Mouse (Mus musculus) heart, postnatal 0 days (tissue): ENCODE data around the gene Gm438. TPM values are rescaled to one million over a fixed set of nuclear protein-coding genes. Genes with fewer than 3 reads are reported as not detected.
"Not testable (repeated sequence)": the region's sequence is repeated elsewhere in the genome, so short reads cannot be mapped to it uniquely, and the experiment has no call there.

Experiments used
- ATAC-seq: fragments of 200-750 bp; cut with Nextera tagmentation; 2 replicates; pipeline ENCODE4 v1.8.0; 2017; ENCODE audit warnings: low read depth, moderate number of reproducible peaks, moderate library complexity; ENCODE audit not compliant: insufficient read depth
- DNase-seq: peaks from one replicate; pipeline ENCODE4 v3.0.0-alpha.2; 2016; ENCODE audit warnings: low spot score
- H3K27ac ChIP-seq: fragments of 300-500 bp; sonication (generic); 2 replicates; pipeline ENCODE4 v1.5.1; 2014; ENCODE audit warnings: low read depth, mild to moderate bottlenecking
- H3K27me3 ChIP-seq: fragments of 300-500 bp; sonication (generic); 2 replicates; pipeline ENCODE4 v1.6.1; 2014; ENCODE audit warnings: low read length, mixed read lengths; ENCODE audit not compliant: control insufficient read depth, insufficient read depth
- H3K36me3 ChIP-seq: fragments of 300-500 bp; sonication (generic); replicated peaks from 2 replicates; pipeline ENCODE4 v1.6.1; 2014; ENCODE audit warnings: low read length, mixed read lengths; ENCODE audit not compliant: control insufficient read depth, insufficient read depth
- H3K4me1 ChIP-seq: fragments of 300-500 bp; sonication (generic); 2 replicates; pipeline ENCODE4 v1.6.1; 2014; ENCODE audit warnings: antibody characterized with exemption; ENCODE audit not compliant: control insufficient read depth, insufficient read depth
- H3K4me2 ChIP-seq: fragments of 300-500 bp; sonication (generic); 2 replicates; pipeline ENCODE4 v1.6.1; 2014; ENCODE audit warnings: low read depth, mild to moderate bottlenecking, low read length, moderate library complexity
- H3K4me3 ChIP-seq: fragments of 300-500 bp; sonication (generic); 2 replicates; pipeline ENCODE4 v1.5.1; 2014; ENCODE audit warnings: low read depth, low read length
- H3K9ac ChIP-seq: fragments of 300-500 bp; sonication (generic); replicated peaks from 2 replicates; pipeline ENCODE4 v1.6.1; 2014; ENCODE audit warnings: low read depth, low read length, mixed read lengths
- H3K9me3 ChIP-seq: fragments of 300-500 bp; sonication (generic); replicated peaks from 2 replicates; pipeline ENCODE4 v1.6.1; 2016; ENCODE audit warnings: low read length; ENCODE audit not compliant: control insufficient read depth
- CTCF ChIP-seq: IDR thresholded peaks from 2 replicates; pipeline ENCODE4 v1.5.1; 2016; ENCODE audit warnings: antibody characterized with exemption, control low read depth, low read depth
- EP300 ChIP-seq: IDR thresholded peaks from 2 replicates; pipeline ENCODE4 v1.6.1; 2016; ENCODE audit warnings: antibody characterized with exemption, low read depth
- WGBS: fragments of 180-500 bp; shearing (Covaris S2); extraction: QIAGEN DNeasy Blood & Tissue Kit; methylation state at CpG from one replicate; pipeline ENCODE4 v1.1.7; 2014; 5-methylcytosine and 5-hydroxymethylcytosine counted together
- polyA plus RNA-seq: library from polyadenylated mRNA; unstranded; fragments of >200 nt; fragmentation: Nextera tagmentation; extraction: Ambion mirVana; gene quantifications from 2 replicates; pipeline ENCODE4 v1.2.1, GENCODE M21; 2015
- total RNA-seq: library from RNA; depleted of rRNA; stranded (reverse); fragments of >200 nt; gene quantifications from 2 replicates; pipeline ENCODE4 v1.2.3, GENCODE M21; 2014; ENCODE audit warnings: low replicate concordance; rRNA removed

The Gm438 gene
- total RNA-seq: not detected in 2 replicates
- polyA plus RNA-seq: not detected in 2 replicates

- Histone ChIP-seq H3K36me3 (no peaks in the 10 kb centered on the region), H3K4me1 (no peaks in the 10 kb centered on the region), H3K9ac (no peak within 1 kb of the TSS), H3K9me3 (no peaks in the 10 kb centered on the region), H3K27me3 (no peaks in the 10 kb centered on the region), H3K4me2 (no peak within 1 kb of the TSS), H3K4me3 (no peak within 1 kb of the TSS), H3K27ac (no peak within 1 kb of the TSS)
- TF ChIP-seq CTCF (no peak), EP300 (no peak)
- DNase-seq (no peak), ATAC-seq (no peak)
Measured at GRCm38 (mm10) chr4:144786483-144786882, at the start of gene Gm438. TSS of gene Gm438 (minus strand) at chr4:144786583.

GRCm38 (mm10) chr4:144824706-144825105 is 38.3 kb upstream of the Gm438 start:
- ATAC-seq: no peak
- WGBS: 62% methylated on average over 2 of the region's 2 CpGs
- TF ChIP-seq CTCF (no peak), EP300 (no peak)

GRCm38 (mm10) chr4:144823996-144824395 is 37.6 kb upstream of the Gm438 start:
- Histone ChIP-seq H3K4me3 (no peak overlapping the region), H3K4me2 (no peak overlapping the region), H3K36me3 (no peaks in the 10 kb centered on the region), H3K9me3 (no peaks in the 10 kb centered on the region; the same call in 1 of the 2 replicates), H3K4me1 (no peaks in the 10 kb centered on the region), H3K9ac (no peak overlapping the region), H3K27me3 (no peaks in the 10 kb centered on the region), H3K27ac (no peak overlapping the region)
- no peak for DNase-seq
- ATAC-seq: no peak
- no peak for TF ChIP-seq EP300
- WGBS: 78% methylated on average over 2 of the region's 2 CpGs

More at GRCm38 (mm10) chr4:144824706-144825105, 38.3 kb upstream of the Gm438 start:
- Histone ChIP-seq H3K4me1 (no peaks in the 10 kb centered on the region), H3K36me3 (no peaks in the 10 kb centered on the region), H3K9me3 (no peaks in the 10 kb centered on the region; the same call in 1 of the 2 replicates), H3K4me2 (no peak overlapping the region), H3K9ac (no peak overlapping the region), H3K4me3 (no peak overlapping the region), H3K27me3 (no peaks in the 10 kb centered on the region), H3K27ac (no peak overlapping the region)
- no peak for DNase-seq

- H3K4me3 ChIP-seq, H3K9me3 ChIP-seq, H3K9ac ChIP-seq, H3K27ac ChIP-seq, DNase-seq, H3K27me3 ChIP-seq, H3K36me3 ChIP-seq, ATAC-seq, H3K4me1 ChIP-seq, H3K4me2 ChIP-seq: not testable (repeated sequence)
- 51% methylated on average over 5 of the region's 5 CpGs for WGBS
Measured at GRCm38 (mm10) chr4:144807135-144807534, 20.8 kb upstream of the Gm438 start.

GRCm38 (mm10) chr4:144803633-144804032 is 17.2 kb upstream of the Gm438 start:
- no peaks in the 10 kb centered on the region for H3K9me3 ChIP-seq
- no peaks in the 10 kb centered on the region for H3K36me3 ChIP-seq
- WGBS: 65% methylated on average over 3 of the region's 3 CpGs
- no peak overlapping the region for H3K4me2 ChIP-seq
- no peaks in the 10 kb centered on the region for H3K27me3 ChIP-seq
- no peak for ATAC-seq
- H3K27ac ChIP-seq: no peak overlapping the region
- TF ChIP-seq EP300 (no peak), CTCF (no peak)
- DNase-seq: no peak
- H3K9ac ChIP-seq: no peak overlapping the region
- no peak overlapping the region for H3K4me3 ChIP-seq
- H3K4me1 ChIP-seq: no peaks in the 10 kb centered on the region

GRCm38 (mm10) chr4:144790141-144790540 is 3.8 kb upstream of the Gm438 start:
- H3K9ac ChIP-seq: no peak overlapping the region
- H3K4me1 ChIP-seq: no peaks in the 10 kb centered on the region
- TF ChIP-seq EP300: no peak
- no peak for TF ChIP-seq CTCF
- no peak overlapping the region for H3K4me2 ChIP-seq
- DNase-seq (no peak), ATAC-seq (no peak)
- no peaks in the 10 kb centered on the region for H3K9me3 ChIP-seq
- H3K27ac ChIP-seq: no peak overlapping the region
- H3K27me3 ChIP-seq: no peaks in the 10 kb centered on the region
- H3K4me3 ChIP-seq: no peak overlapping the region
- no peaks in the 10 kb centered on the region for H3K36me3 ChIP-seq
- WGBS: 53% methylated on average over 1 of the region's 1 CpGs
